Mouse (Mus musculus): ENCODE measurements around the gene Nudcd3. TPM values are rescaled to one million over a fixed set of nuclear protein-coding genes. Genes with fewer than 3 reads are reported as not detected.

Gene Nudcd3
- polyA plus RNA-seq, 1 experiment from 2014 or later = 48.9 TPM

DNA sequence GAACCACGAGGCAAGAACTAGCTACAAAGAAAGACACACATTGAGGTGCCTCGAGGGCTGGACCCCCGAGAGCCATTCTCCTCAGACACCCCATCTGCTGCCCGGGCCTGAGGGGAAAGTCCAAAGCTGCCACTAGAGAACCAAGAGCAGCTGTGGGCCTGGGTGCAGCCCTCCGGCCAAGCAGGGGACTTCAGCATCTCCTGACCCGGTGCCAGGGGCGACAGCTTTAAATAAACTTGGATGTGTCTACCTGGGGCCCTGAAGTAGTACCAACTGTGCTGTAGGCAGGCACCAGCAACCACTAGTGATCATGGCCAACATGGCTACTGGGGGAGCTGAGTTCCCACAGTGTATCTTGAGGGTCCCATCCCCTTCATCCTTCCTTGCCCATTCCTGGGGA, 137.2 kb downstream of the Nudcd3 start:
- peaks cover 68% of the 10 kb centered on the region for H3K27me3 ChIP-seq
- in situ Hi-C loops (cut with MboI; ENCODE audit: low pct_unique_long_range_greater_than_20kb) = no loop called here
- ATAC-seq (no peak), DNase-seq (ENCODE audit: low read depth, low spot score) (no peak)
- ChIA-PET POLR2A (no interaction called here), CTCF (no interaction called here)
- no peak for TF ChIP-seq CTCF (IDR thresholded peaks at IDR 0.05)

DNA sequence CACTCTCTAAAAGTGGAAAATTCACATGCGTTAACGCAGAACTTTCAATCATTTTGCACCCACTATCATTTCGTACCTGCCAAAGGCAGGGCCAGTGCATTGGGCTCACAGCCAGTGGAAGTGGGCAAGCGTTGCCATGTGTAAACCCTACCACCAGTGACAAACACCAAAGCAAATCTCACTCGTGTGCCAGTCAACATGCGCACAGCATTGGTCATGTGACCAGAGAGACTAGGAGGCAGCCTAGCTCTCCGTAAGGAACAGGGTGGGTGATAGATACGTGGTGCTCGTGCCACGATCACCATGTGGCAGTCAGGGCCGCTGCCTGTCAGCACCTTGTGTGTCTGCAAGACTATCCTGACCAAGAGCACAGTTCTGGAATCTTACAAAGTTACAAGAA, 137.9 kb downstream of the Nudcd3 start:
- H3K27me3 ChIP-seq = peaks cover 65% of the 10 kb centered on the region
- in situ Hi-C loops (cut with MboI; ENCODE audit: low pct_unique_long_range_greater_than_20kb) = no loop called here
- POLR2A ChIA-PET = no interaction called here
- DNase-seq (ENCODE audit: low read depth, low spot score) = no peak
- no peak for TF ChIP-seq CTCF (IDR thresholded peaks at IDR 0.05)
- CTCF ChIA-PET = no interaction called here
- ATAC-seq = no peak

DNA sequence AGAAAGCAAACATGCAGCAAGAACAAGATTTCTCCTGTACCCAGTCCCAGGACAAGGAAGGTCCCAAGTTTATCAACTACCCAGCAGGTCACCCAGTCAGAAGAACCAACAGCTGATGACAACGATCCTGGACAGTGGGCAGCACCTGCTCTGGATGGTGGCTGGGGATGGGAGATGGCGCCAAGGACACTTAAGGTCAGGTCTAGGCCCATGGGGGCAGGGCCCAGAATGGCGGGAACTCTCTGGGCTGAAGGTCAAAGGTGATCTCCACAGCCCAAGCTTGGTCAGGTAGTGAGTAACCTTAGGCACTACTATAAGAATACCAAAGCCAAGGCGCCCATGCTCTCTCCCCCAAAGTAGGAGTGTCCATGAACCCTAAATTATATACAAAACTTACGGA, 138.3 kb downstream of the Nudcd3 start:
- H3K27me3 ChIP-seq = peaks cover 60% of the 10 kb centered on the region
- POLR2A ChIA-PET = no interaction called here
- no peak for DNase-seq (ENCODE audit: low read depth, low spot score)
- TF ChIP-seq CTCF (IDR thresholded peaks at IDR 0.05) = no peak
- no peak for ATAC-seq
- CTCF ChIA-PET = no interaction called here
- in situ Hi-C loops (cut with MboI; ENCODE audit: low pct_unique_long_range_greater_than_20kb) = no loop called here

DNA sequence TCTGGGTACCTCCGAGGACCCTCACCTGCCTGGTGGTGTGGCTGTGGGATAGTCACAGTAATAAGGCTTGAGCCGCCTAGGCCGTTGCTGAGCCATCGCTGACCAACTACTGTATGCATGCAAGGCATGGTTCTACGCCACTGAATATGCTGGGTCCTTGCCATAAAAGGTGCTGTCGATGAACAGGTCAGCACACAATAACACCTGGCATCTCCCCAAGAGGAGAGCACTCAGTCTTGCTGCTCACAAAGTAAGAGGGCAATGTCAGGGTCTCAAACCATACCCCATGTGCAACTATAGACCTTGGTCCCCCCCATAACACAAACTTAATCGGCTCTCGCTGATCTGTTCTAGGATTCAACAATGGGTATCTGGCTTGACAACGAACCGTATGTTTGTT, 141.1 kb downstream of the Nudcd3 start:
- in situ Hi-C loops (cut with MboI; ENCODE audit: low pct_unique_long_range_greater_than_20kb) = no loop called here
- TF ChIP-seq CTCF (IDR thresholded peaks at IDR 0.05) = no peak

More for the DNA sequence above, 141.1 kb downstream of the Nudcd3 start:
- ChIA-PET POLR2A (no interaction called here), CTCF (no interaction called here)
- DNase-seq (ENCODE audit: low read depth, low spot score) (no peak), ATAC-seq (no peak)
- H3K27me3 ChIP-seq = peaks cover 56% of the 10 kb centered on the region

Other genes starting within 250 kb of the Nudcd3 start
- 94.5 TPM for gene Ykt6, start 244.7 kb downstream of the Nudcd3 start, polyA plus RNA-seq (2021)
- 9.6 TPM for gene Camk2b, start 134.1 kb downstream of the Nudcd3 start, polyA plus RNA-seq (2021)
- 0.33 TPM for gene A730071L15Rik, start 386 bp downstream of the Nudcd3 start, polyA plus RNA-seq (2021)
- gene Npc1l1, start 29.7 kb upstream of the Nudcd3 start, polyA plus RNA-seq (2021) = 0.24 TPM
- gene Ddx56, start 67.4 kb upstream of the Nudcd3 start, polyA plus RNA-seq (2021) = 51.4 TPM
- 163 TPM for gene Tmed4, start 74.5 kb upstream of the Nudcd3 start, polyA plus RNA-seq (2021)
- 190 TPM for gene Ogdh, start 91.2 kb upstream of the Nudcd3 start, polyA plus RNA-seq (2021)
- gene Zmiz2, start 188.7 kb upstream of the Nudcd3 start, polyA plus RNA-seq (2021) = 46.9 TPM
- gene Ppia, start 215.0 kb upstream of the Nudcd3 start, polyA plus RNA-seq (2021) = 3,491 TPM
- 147 TPM for gene H2afv, start 244.0 kb upstream of the Nudcd3 start, polyA plus RNA-seq (2021)